Mouse (Mus musculus) MN1 (cell line): ENCODE results near the gene Creb3l4.

Experiments
- DNase-seq: peaks from one replicate; pipeline ENCODE4 v3.0.0-alpha.2; 2016; ENCODE audit warnings: low spot score

Creb3l4 gene

DNA sequence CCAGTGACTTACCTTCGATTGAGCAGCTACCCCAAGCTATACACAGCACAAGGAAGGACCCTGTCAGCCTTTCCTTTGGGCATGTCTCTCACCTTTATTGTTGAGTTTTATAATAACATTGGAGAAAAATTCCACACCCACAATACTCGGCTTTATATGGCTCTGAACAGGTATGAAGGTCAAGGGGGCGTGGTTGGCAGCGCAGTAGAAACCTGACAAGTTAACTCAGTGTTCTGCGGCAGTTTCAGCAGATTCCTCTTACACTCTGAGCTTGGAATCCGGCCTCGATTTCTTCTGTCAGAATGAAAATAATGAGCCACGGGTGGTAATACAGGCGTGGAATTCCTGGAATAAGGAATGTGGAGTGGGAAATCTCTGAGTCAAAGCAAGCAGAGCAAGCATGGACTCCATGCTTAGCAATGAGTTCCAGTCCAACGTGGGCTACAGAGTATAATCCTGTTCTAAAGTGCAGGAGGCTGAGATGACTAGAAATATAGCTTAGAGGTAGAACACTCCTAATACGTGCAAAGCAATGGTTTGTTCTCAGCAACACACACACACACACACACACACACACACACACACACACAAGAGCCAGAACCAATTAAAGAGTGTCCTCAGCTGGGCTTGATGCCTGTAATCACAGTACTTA lies 52.3 kb downstream of the Creb3l4 start:
- DNase-seq = no peak
